Mouse (Mus musculus) limb, embryonic 13.5 days (tissue): Measurements from ENCODE around the gene Fis1. TPM values are rescaled to one million over a fixed set of nuclear protein-coding genes. Genes with fewer than 3 reads are reported as not detected.

Experiments used
- ATAC-seq: fragments of 200-750 bp; cut with Nextera tagmentation; 2 replicates; pipeline ENCODE4 v1.8.0; 2017; ENCODE audit warnings: low read depth, moderate number of reproducible peaks, moderate TSS enrichment; ENCODE audit not compliant: low FRiP score
- H3K27ac ChIP-seq: fragments of 300-500 bp; sonication (generic); 2 replicates; pipeline ENCODE4 v1.5.1; 2015; ENCODE audit warnings: inconsistent platforms, mild to moderate bottlenecking, moderate library complexity
- H3K27me3 ChIP-seq: fragments of 300-500 bp; sonication (generic); 2 replicates; pipeline ENCODE4 v1.6.1; 2015; ENCODE audit warnings: mild to moderate bottlenecking, inconsistent platforms
- H3K36me3 ChIP-seq: fragments of 300-500 bp; sonication (generic); 2 replicates; pipeline ENCODE4 v1.6.1; 2015; ENCODE audit warnings: inconsistent platforms, mild to moderate bottlenecking, moderate library complexity
- H3K4me1 ChIP-seq: fragments of 300-500 bp; sonication (generic); 2 replicates; pipeline ENCODE4 v1.6.1; 2015; ENCODE audit warnings: inconsistent platforms
- H3K4me2 ChIP-seq: fragments of 300-500 bp; sonication (generic); replicated peaks from 2 replicates; pipeline ENCODE4 v1.6.1; 2015; ENCODE audit warnings: inconsistent platforms, mild to moderate bottlenecking, moderate library complexity
- H3K4me3 ChIP-seq: fragments of 300-500 bp; sonication (generic); 2 replicates; pipeline ENCODE4 v1.5.1; 2015; ENCODE audit warnings: moderate library complexity, mild to moderate bottlenecking, inconsistent platforms
- H3K9ac ChIP-seq: fragments of 300-500 bp; sonication (generic); 2 replicates; pipeline ENCODE4 v1.6.1; 2015; ENCODE audit warnings: mild to moderate bottlenecking, inconsistent platforms
- H3K9me3 ChIP-seq: fragments of 300-500 bp; sonication (generic); 2 replicates; pipeline ENCODE4 v1.6.1; 2016; ENCODE audit warnings: inconsistent platforms
- WGBS: fragments of 180-500 bp; shearing (Covaris S2); methylation state at CpG from one replicate; pipeline ENCODE4 v1.1.7; 2015; 5-methylcytosine and 5-hydroxymethylcytosine counted together
- polyA plus RNA-seq: library from polyadenylated mRNA; unstranded; fragments of >200 nt; fragmentation: Nextera tagmentation; extraction: Ambion mirVana; gene quantifications from 2 replicates; pipeline ENCODE4 v1.2.1, GENCODE M21; 2015

Fis1 gene
- polyA plus RNA-seq, 1 experiment from 2014 or later: 263 TPM

DNA sequence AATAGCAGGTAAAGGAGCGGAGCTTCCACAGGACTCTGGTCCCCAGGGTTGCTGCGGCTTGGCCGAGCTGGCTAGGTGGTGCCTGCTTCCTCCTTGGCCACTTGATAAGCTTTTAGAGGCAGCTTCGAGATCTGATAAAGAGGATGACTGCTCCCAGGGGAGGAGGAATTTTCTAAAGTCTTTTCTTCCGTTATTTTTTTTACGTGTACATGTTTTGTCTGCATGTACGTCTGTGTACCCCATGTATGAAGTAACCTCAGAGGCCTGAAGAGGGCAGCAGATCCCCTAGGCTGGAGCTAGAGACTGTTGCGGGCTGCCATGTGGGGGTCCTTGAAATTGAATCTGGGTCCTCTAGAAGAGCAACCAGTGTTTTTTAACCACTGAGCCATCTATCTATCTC lies 27.9 kb downstream of the Fis1 start:
- H3K4me3 ChIP-seq: no peak overlapping the region
- H3K4me1 ChIP-seq: peaks cover 6% of the 10 kb centered on the region
- H3K9me3 ChIP-seq: no peaks in the 10 kb centered on the region
- no peak for ATAC-seq
- no peak overlapping the region for H3K4me2 ChIP-seq
- H3K27me3 ChIP-seq: no peaks in the 10 kb centered on the region
- H3K27ac ChIP-seq: no peak overlapping the region
- WGBS: 91% methylated on average over 8 of the region's 8 CpGs
- H3K36me3 ChIP-seq: peaks cover 51% of the 10 kb centered on the region
- H3K9ac ChIP-seq: no peak overlapping the region

DNA sequence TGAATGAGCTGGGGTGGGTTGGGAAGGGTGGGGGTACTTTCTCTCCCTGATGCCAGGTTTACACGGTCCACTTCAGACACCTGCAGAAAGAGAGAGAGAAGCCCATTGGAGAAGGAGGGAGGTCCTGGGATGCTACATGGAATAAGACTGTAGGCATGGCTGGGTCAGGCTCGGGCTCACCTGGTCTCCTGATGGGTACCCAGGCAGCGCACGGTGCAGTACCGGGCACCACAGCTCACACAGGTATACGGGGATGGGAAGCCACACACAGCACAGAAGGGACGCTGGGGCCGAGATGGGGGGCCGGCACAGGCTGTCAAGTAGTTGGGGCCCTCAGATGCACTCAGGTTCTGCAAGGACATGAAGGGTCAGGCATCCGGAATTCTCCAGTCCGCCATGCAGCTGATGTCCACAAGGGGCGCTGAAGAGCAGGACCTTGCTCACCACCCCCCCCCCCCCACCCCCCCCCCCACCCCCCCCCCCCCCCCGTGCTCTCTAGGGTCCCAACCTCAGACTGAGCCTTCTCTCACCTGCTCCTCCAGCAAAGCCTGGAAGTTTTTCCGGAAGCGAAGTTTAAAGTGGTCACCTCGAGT lies 29.4 kb downstream of the Fis1 start:
- no peaks in the 10 kb centered on the region for H3K27me3 ChIP-seq
- no peaks in the 10 kb centered on the region for H3K9me3 ChIP-seq
- 53% methylated on average over 14 of the region's 16 CpGs for WGBS
- H3K4me3 ChIP-seq: no peak overlapping the region
- H3K36me3 ChIP-seq: peaks cover 51% of the 10 kb centered on the region
- H3K9ac ChIP-seq: no peak overlapping the region
- no peak overlapping the region for H3K4me2 ChIP-seq
- ATAC-seq: no peak
- H3K4me1 ChIP-seq: peaks cover 11% of the 10 kb centered on the region
- no peak overlapping the region for H3K27ac ChIP-seq

DNA sequence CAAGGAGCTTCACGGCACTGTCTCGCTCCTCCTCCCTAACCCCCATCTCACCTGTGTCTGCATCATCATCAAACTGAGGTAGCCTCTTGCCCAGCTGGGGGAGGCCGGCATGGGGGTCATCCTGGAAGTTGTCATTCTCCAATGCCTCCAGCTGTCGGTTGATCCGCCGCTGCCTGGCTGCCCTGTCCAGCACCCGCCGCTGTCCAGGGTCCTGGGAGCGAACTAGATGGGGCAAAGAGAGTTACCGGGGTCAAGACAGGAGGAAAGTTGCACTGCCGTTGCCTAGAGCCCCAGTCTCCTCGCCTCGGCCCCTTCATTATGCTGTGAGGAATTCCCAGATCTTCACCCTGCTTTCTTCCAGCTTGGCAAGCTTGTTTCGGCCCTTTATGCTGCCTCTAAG lies 31.8 kb downstream of the Fis1 start:
- Histone ChIP-seq H3K4me2 (no peak overlapping the region), H3K36me3 (peaks cover 55% of the 10 kb centered on the region), H3K9ac (no peak overlapping the region), H3K9me3 (no peaks in the 10 kb centered on the region), H3K4me3 (no peak overlapping the region), H3K27ac (no peak overlapping the region), H3K27me3 (no peaks in the 10 kb centered on the region), H3K4me1 (peaks cover 21% of the 10 kb centered on the region)
- 54% methylated on average over 14 of the region's 14 CpGs for WGBS
- ATAC-seq: no peak

DNA sequence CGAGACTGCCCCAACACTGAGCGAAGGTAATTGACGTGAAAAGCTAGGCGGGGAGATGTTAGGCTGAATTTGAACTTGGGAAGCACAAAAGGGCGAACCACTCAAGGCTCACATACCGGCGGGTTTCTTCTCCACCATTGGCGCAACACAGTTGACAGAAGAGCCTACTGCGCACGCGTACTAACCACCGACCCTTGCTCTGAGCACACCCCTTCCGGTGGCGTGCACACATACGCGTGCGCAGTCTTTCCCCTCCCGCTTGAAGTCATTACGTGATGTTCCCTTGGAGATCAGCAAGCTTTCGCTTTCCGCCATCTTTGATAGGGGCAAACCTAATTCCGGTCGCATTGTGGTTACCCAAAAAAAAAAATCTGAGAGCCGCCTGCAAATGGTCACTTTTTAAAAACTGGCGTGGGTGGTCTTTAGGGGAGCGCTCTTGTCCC lies 33.6 kb downstream of the Fis1 start, which contains the start of gene Plod3:
TSS of gene Plod3 (plus strand) at position 325 of the 443 bp plus-strand sequence.
- no peaks in the 10 kb centered on the region for H3K9me3 ChIP-seq
- H3K4me1 ChIP-seq: peaks cover 21% of the 10 kb centered on the region
- no peaks in the 10 kb centered on the region for H3K27me3 ChIP-seq
- H3K4me3 ChIP-seq: peak within 1 kb of the TSS; percentile 84
- peak within 1 kb of the TSS; percentile 97 for H3K27ac ChIP-seq
- H3K9ac ChIP-seq: peak within 1 kb of the TSS; percentile 95
- peak within 1 kb of the TSS; percentile 88 for H3K4me2 ChIP-seq
- WGBS: under 1% methylated on average over 26 of the region's 26 CpGs
- peak; percentile 92 for ATAC-seq
- H3K36me3 ChIP-seq: peaks cover 55% of the 10 kb centered on the region

DNA sequence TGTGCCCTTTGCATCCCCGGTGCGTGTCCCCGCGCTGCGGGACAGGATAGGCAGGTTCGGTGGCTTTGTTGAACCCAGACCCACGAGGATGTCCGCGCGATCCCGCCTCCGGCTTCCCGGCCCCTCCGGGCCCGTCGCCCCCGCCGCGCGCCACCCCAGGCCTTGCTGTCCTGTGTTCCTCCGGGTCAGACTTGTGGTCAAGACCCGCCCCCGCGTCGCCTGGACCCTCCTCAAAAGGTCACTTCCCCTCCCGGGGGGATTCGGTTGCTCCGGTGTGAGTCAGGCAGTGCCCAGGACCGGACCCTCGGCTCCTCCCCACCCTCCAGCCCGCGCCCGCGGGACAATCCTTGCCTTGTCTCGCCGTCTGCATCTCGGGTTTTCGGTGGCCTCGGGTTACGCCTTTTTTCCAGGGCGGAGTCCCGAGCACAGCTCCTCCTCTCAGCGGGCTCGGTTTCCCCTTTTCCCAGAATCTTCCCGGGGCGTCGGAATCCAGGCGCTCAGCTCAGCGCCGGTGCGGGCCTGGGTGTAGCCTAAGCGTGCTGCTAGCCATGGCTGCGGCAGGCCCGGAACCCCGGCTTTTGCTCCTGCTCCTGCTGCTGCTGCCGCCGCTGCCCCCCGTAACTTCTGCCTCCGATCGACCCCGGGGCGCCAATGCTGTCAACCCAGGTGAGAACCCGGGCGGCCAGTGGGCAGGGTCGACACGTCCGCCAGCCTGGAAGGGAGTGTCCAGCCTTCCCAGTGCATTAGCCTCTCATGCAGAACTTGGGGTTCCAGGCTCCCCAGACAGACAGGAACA lies 34.3 kb downstream of the Fis1 start:
- Histone ChIP-seq H3K27me3 (no peaks in the 10 kb centered on the region), H3K36me3 (peaks cover 55% of the 10 kb centered on the region), H3K4me1 (peaks cover 21% of the 10 kb centered on the region), H3K27ac (peak overlapping the region; percentile 97), H3K4me2 (peak overlapping the region; percentile 88), H3K4me3 (peak overlapping the region; percentile 84), H3K9me3 (no peaks in the 10 kb centered on the region), H3K9ac (peak overlapping the region; percentile 95)
- WGBS: under 1% methylated on average over 64 of the region's 67 CpGs
- peak; percentile 70 for ATAC-seq

DNA sequence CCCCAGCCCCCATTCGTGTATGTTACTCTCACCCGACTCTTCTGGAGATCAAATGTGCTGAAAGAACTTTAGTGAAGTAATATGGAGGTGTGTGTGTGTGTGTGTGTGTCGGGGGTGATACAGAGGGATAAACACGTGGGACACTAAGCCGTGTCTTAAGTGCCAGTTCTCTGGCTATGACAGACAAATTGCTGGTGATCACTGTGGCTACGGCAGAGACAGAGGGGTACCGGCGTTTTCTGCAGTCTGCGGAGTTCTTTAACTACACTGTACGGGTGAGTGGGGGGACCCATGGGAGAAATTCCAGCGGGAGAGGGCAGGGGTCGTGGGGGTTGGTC lies 34.8 kb downstream of the Fis1 start, which contains the start of gene Znhit1:
TSS of gene Znhit1 (minus strand) at position 88 of the 338 bp plus-strand sequence.
- peak within 1 kb of the TSS; percentile 97 for H3K27ac ChIP-seq
- peak within 1 kb of the TSS; percentile 84 for H3K4me3 ChIP-seq
- H3K4me1 ChIP-seq: peaks cover 21% of the 10 kb centered on the region
- no peaks in the 10 kb centered on the region for H3K27me3 ChIP-seq
- peak within 1 kb of the TSS; percentile 95 for H3K9ac ChIP-seq
- peaks cover 59% of the 10 kb centered on the region for H3K36me3 ChIP-seq
- no peaks in the 10 kb centered on the region for H3K9me3 ChIP-seq
- ATAC-seq: no peak
- 3% methylated on average over 12 of the region's 12 CpGs for WGBS
- peak within 1 kb of the TSS; percentile 88 for H3K4me2 ChIP-seq

DNA sequence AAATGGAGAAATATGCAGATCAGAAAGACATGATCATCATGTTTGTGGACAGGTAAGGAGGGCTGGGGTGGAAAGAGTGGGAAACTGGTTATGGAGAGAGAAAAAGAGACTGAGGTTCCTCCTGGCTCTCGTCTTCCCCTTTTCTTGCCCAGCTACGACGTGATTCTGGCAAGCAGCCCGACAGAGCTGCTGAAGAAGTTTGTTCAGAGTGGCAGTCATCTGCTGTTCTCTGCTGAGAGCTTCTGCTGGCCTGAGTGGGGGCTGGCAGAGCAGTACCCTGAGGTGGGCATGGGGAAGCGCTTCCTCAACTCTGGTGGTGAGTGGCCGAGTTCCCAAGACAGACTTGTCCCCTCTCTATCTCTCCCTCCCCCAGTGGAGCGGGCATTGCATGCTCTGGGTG lies 35.3 kb downstream of the Fis1 start:
- Histone ChIP-seq H3K4me3 (peak overlapping the region; percentile 84), H3K9me3 (no peaks in the 10 kb centered on the region), H3K27ac (no peak overlapping the region), H3K4me1 (peaks cover 21% of the 10 kb centered on the region), H3K9ac (peak overlapping the region; percentile 95), H3K36me3 (peaks cover 63% of the 10 kb centered on the region), H3K27me3 (no peaks in the 10 kb centered on the region), H3K4me2 (peak overlapping the region; percentile 88)
- WGBS: 67% methylated on average over 7 of the region's 7 CpGs
- ATAC-seq: no peak

DNA sequence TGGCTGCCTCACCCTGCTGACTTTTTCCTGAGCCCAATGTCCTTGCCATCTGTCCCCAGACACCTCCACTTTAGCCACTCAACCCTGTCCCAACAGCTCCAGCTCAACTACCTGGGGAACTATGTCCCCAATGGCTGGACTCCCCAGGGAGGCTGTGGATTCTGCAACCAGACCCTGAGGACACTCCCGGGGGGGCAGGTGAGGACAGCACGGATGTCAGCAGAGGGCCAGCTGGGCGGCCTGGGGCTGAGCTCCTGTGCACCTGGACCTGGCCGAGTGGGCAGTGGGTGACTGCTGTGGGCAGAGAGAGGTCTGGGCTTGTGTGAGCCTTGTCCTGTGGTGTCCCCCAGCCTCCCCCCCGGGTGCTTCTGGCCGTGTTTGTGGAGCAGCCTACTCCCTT lies 36.7 kb downstream of the Fis1 start:
- WGBS: 88% methylated on average over 6 of the region's 6 CpGs
- Histone ChIP-seq H3K4me3 (no peak overlapping the region), H3K27ac (no peak overlapping the region), H3K36me3 (peaks cover 63% of the 10 kb centered on the region), H3K27me3 (no peaks in the 10 kb centered on the region), H3K4me2 (no peak overlapping the region), H3K4me1 (peaks cover 21% of the 10 kb centered on the region), H3K9ac (no peak overlapping the region), H3K9me3 (no peaks in the 10 kb centered on the region)
- no peak for ATAC-seq

DNA sequence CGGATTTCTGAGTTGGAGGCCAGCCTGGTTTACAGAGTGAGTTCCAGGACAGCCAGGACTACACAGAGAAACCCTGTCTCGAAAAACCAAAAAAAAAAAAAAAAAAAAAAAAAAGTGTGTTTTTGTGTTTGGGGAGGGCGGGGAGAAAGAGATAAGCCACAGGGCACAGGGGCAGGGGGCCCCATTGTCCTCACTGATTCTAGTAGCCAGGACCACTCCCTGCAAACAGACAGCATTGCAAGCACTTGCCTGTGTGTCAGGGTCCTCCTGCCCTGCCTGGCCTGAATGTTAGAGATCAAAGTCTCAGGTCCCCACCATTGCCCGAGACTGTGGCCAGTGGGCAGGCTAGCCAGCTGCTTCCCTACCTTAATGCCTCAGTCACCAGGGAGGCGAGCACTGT lies 46.4 kb downstream of the Fis1 start:
- H3K27me3 ChIP-seq: no peaks in the 10 kb centered on the region
- H3K36me3 ChIP-seq: peaks cover 22% of the 10 kb centered on the region
- no peak for ATAC-seq
- no peaks in the 10 kb centered on the region for H3K9me3 ChIP-seq
- no peak overlapping the region for H3K9ac ChIP-seq
- peaks cover 14% of the 10 kb centered on the region; the same call in 1 of the 2 replicates for H3K4me1 ChIP-seq
- 65% methylated on average over 5 of the region's 5 CpGs for WGBS
- no peak overlapping the region for H3K27ac ChIP-seq
- H3K4me2 ChIP-seq: no peak overlapping the region
- no peak overlapping the region for H3K4me3 ChIP-seq

DNA sequence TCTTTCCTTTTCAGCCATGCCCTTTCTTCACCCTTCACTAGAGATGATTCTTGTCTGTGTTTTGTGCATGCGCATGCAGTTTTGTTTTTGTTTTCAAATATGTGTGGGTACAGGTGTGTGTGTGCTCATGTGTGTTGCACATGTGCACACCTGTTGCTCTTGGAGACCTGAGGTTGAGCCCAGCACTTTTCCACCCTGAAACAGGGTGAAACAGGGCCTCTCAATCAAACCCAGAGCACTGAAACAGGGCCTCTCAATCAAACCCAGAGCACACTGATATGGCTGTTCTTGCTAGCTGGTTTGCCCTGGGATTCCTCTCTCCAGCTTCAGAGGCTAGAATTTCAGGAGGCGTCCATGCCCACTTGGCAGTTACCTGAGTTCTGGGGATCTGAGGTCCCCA lies 47.5 kb downstream of the Fis1 start:
- H3K27ac ChIP-seq: no peak overlapping the region
- no peak for ATAC-seq
- no peak overlapping the region for H3K4me3 ChIP-seq
- peaks cover 14% of the 10 kb centered on the region; the same call in 1 of the 2 replicates for H3K4me1 ChIP-seq
- peaks cover 10% of the 10 kb centered on the region for H3K36me3 ChIP-seq
- no peaks in the 10 kb centered on the region for H3K27me3 ChIP-seq
- H3K9ac ChIP-seq: no peak overlapping the region
- no peak overlapping the region for H3K4me2 ChIP-seq
- 84% methylated on average over 2 of the region's 2 CpGs for WGBS
- no peaks in the 10 kb centered on the region for H3K9me3 ChIP-seq

DNA sequence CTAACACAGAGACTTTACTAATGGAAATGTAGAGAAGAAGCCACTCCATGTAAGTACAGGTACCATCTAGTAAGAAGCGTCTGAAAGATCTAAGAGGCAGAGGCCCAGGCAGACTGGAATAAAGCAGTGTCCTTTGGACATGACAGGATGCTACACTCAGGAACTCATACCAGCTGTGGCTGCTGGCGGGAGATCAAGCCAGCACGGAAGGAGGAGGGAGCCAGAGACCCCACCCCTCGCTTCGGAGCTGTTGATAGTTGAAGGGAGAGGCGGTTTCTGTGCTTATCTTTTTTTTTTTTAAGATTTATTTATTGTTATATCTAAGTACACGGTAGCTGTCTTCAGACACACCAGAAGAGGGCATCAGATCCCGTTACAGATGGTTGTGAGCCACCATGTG lies 54.2 kb downstream of the Fis1 start:
- Histone ChIP-seq H3K4me2 (no peak overlapping the region), H3K36me3 (no peaks in the 10 kb centered on the region), H3K4me3 (no peak overlapping the region), H3K27ac (no peak overlapping the region), H3K4me1 (no peaks in the 10 kb centered on the region), H3K27me3 (no peaks in the 10 kb centered on the region), H3K9me3 (no peaks in the 10 kb centered on the region), H3K9ac (no peak overlapping the region)
- WGBS: 59% methylated on average over 8 of the region's 8 CpGs
- ATAC-seq: no peak

DNA sequence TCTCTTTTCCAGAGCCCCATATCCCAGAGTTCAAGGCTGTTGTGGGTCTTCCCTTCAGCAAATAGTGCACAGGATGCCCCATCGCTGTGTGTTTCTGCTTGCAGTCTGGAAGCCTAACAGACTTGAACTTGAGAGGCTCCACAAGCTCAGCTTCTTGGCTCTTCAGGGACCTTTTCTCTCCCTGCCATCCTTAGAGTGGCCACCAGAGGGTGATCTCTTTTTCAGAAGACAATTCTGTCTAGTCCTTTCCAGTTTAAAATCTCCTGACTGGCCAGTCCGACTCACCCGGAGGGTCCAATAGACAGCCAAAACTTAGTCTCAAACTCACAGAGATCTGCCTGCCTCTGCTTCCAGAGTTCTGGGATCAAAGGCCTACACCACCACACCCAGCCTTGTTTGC lies 56.9 kb downstream of the Fis1 start:
- H3K27ac ChIP-seq: no peak overlapping the region
- WGBS: 32% methylated on average over 3 of the region's 3 CpGs
- H3K4me2 ChIP-seq: no peak overlapping the region
- H3K9me3 ChIP-seq: no peaks in the 10 kb centered on the region
- H3K4me3 ChIP-seq: no peak overlapping the region
- no peaks in the 10 kb centered on the region for H3K4me1 ChIP-seq
- ATAC-seq: no peak
- H3K36me3 ChIP-seq: no peaks in the 10 kb centered on the region
- H3K27me3 ChIP-seq: no peaks in the 10 kb centered on the region
- no peak overlapping the region for H3K9ac ChIP-seq
